Mouse (Mus musculus): ENCODE data around the gene Inafm2.
A peak's percentile ranks its signal among the peaks of the same experiment; 100 is the strongest.

Gene Inafm2

DNA sequence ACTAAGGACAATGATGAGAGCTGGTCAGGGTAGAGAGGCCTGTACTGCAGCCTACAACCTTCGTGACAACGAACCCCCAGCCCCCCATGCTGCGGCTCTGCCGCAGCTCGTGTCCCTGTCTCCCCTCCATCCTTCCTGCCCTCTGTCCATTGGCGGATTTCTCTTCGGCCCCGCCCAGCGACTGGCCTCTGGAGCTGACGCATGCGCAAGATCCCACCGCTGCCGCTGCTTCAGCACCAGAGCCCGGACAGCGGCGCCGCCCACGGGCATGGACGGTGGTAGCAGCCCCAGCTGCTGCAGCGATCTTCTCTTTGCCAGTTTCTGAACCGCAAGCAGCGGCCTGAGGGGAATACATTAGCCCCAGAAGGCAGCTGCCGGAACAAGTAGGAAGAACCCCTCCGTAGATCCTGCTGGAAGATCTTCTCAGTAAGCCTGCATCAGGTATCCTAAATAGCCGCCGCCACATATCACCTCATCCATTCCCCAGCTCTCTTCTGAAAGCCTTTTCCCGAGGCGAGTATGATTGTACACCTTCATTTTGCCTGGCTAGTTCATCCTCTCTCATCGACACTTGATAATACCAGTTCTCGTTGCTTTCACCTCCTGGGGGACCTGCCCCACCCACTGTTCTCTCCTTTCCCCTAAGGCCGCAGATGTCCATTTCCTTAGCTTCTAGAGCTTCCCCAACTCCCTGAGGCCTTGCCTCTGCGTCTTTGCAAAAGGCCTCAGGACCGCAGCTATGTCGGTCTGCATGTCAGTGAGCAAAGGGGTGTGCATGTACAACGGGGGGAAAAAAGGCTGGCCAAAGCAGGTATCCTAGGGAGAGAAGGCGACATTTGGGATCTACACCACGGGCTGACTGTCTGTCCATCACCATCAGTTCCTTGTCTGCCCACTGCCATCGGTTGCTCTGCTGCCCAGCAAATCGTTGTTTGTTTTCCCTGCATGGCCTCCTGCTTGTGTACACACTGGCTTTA, 34.2 kb downstream of the Inafm2 start, which contains the start of gene Disp2:
Disp2 (plus strand) TSS at position 216 of the 977 bp plus-strand sequence.
- DNase-seq (ENCODE audit: extremely low read depth, low read depth): peak; percentile 67

DNA sequence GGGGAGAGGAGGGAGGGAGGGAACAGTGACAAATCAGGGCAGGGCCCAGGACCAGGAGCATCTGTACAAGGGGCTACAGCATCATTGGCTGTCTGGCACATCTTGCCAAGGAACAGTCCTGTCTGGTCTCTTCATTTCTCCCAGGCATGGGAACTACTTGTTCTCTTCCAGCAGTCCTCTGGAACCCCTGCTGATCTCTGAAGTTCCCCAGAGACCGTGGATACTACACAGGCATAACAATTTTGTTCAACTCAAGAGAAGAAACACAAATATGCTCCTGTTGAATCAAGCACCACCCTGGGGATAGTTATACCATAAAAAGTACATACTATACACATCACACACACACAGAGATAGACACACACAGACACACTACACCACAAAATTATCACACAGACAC, 35.6 kb downstream of the Inafm2 start:
- no peak for DNase-seq (ENCODE audit: extremely low read depth, low read depth)

DNA sequence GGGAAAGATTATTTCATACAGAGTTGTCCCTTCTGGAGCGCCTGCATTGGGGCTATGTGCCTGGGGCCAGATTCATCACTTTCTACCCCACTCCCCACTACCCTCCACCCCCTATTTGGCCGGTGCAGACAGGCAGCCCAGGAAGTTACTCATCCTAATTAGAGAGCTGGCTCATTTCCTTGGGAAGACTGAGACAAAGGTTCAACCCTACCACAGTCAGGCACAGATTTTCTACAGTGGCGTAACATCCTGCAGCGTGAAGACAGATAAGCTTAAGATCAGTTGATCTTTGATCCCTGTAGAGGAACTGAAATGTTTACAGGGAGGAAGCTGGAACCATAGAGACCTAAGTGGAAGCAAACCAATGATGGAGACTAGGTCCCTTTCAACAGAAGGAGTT, 36.7 kb downstream of the Inafm2 start:
- DNase-seq (ENCODE audit: extremely low read depth, low read depth): no peak

DNA sequence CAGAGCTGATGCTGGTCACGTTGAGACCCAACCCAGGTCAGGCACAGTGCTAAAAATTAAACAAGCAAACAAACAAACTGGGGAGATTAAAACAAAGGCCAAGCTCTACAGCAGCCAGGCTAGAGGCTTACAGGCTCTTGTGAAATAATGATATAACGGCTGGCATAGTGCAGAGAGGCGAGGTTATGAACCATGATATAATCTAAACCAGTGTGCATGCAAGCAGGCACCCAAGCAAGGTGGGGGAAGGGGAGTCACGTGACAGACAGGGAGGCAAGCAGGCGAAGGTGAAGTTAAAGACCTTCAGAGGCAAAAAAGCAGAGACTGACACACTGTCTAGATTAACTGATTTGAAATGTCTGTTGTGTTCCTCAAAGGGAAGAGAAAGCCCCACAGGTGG, 37.5 kb downstream of the Inafm2 start:
- no peak for DNase-seq (ENCODE audit: extremely low read depth, low read depth)

DNA sequence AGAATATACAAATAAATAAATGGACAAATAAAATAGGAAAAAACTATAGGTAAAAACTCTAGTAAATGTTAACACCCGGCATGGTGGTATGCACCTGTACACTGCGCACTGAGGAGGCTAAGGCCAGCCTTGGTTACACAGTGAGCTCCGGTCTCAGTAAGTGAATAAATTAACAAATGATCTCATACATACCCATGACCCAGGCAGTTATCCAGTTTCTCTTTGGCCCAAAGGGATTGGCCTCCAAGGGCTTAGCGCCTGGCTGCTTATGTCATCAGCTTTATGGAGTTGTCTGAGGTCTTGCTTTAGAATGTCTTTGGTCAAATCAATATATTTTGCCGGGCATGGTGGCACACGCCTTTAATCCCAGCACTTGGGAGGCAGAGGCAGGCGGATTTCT, 38.1 kb downstream of the Inafm2 start:
- DNase-seq (ENCODE audit: extremely low read depth, low read depth): no peak

DNA sequence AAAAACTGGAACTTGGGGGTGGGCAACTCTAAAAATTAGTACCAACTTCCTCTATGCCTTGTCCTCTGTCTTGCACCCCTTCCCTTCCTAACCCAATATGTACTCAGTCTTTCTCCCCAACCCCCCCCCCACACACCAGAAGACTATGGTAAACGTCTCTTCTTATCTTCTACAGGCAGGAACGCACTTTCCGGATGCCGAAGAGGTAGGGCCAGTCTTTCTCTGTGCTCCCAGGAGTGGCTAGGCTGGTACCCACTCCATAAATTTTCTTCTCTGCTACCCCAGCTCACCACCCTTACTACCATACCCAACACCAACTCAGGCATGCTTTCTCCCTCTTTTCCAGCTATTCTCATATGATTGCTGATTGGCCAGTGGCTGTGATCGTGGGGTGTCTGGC, 41.0 kb downstream of the Inafm2 start:
- peak; percentile 61 for DNase-seq (ENCODE audit: extremely low read depth, low read depth)

DNA sequence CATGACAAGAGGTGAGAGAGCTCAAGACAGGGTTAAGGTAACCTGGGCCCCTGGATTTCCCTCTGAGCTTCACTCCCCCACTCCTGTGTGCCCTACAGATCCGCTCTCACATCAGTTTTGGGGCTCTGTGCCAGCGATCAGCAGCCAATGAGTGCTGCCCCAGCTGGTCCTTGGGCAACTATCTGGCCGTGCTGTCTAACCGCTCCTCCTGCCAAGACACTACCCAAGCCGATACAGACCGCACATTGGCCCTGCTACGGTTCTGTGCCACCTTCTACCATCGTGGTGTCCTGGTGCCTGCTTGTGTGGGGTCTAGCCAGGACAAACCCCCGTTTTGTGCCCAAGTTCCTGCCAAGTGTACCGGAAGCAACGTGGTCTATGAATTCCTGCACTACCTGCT, 43.9 kb downstream of the Inafm2 start:
- no peak for DNase-seq (ENCODE audit: extremely low read depth, low read depth)

DNA sequence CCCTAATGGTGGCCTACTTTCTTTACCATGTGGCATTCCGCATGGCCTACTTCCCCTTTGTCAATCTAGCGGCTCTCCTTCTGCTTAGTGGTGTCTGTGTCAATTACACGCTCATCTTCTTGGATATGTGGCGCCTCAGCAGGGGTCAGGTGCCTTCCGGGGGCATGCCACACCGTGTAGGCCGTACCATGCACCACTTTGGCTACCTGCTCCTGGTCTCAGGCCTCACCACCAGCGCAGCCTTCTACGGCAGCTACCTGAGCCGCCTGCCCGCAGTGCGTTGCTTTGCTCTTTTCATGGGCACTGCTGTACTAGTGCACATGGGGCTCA, 44.6 kb downstream of the Inafm2 start:
- no peak for DNase-seq (ENCODE audit: extremely low read depth, low read depth)

DNA sequence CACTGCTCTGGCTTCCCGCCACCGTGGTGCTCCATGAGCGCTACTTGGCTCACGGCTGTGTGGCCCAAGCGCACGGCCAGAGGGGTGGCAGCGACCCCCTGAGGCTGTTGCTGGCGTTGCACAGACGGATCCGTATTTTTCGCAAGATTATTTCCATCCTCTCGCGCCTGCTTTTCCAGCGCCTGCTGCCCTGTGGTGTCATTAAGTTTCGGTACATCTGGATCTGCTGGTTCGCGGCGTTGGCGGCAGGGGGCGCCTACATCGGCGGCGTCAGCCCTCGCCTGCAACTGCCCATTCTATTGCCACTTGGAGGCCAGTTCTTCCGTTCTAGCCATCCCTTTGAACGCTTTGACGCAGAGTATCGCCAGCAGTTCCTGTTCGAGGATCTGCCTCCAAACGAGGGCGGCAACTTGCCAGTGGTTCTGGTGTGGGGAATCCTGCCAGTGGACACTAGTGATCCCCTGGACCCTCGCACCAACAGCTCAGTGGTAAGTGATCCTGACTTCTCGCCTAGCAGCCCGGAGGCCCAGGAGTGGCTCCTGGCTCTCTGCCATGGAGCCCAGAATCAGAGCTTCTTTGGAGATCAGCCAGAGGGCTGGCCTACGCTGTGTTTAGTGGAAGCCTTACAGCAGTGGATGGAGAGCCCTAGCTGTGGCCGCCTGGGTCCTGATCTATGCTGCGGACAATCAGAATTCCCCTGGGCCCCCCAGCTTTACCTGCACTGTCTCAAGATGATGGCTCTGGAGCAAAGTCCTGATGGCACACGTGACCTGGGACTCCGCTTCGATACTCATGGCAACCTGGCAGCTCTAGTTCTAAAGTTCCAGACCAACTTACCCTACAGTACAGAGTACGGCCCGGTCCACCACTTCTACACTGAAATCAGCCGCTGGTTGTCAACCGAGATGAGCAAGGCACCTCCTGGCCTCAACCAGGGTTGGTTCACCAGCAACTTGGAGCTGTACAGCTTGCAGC, 45.3 kb downstream of the Inafm2 start:
- DNase-seq (ENCODE audit: extremely low read depth, low read depth): no peak

DNA sequence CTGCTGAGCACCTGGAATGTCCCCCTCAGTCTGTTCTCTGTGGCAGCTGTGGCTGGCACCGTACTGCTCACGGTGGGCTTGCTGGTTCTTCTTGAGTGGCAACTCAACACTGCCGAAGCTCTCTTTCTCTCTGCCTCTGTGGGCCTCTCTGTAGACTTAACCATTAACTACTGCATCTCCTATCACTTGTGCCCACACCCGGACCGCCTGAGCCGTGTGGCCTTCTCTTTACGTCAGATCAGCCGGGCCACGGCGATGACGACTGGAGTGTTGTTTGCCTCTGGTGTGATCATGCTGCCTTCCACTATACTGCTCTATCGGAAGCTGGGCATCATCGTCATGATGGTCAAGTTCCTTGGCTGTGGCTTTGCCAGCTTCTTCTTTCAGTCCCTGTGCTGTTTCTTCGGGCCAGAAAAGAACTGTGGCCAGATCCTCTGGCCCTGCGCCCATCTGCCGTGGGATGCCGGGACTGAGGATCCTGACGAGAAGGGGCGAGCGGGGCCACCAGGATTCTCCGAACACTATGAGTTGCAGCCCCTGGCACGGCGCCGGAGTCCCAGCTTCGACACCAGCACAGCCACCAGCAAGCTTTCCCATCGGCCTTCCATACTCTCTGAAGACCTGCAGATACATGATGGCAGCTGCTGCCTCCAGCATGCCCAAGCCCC, 46.2 kb downstream of the Inafm2 start:
- DNase-seq (ENCODE audit: extremely low read depth, low read depth): no peak

DNA sequence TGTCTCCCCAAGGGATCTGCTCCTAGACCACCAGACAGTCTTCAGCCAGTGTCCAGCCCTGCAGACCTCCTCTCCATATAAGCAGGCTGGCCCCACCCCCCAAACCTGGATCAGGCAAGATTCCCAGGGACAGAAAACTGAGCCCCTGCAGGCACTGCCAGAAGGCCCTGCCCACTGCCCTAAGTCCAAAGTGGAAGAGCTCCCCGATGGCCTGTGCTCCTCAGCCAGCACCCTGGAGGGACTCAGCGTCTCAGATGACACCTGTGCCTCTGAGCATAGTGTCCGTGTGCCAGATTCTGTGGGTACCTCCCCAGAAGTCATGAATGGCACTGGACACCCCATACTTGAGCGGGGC, 46.7 kb downstream of the Inafm2 start:
- DNase-seq (ENCODE audit: extremely low read depth, low read depth): no peak

DNA sequence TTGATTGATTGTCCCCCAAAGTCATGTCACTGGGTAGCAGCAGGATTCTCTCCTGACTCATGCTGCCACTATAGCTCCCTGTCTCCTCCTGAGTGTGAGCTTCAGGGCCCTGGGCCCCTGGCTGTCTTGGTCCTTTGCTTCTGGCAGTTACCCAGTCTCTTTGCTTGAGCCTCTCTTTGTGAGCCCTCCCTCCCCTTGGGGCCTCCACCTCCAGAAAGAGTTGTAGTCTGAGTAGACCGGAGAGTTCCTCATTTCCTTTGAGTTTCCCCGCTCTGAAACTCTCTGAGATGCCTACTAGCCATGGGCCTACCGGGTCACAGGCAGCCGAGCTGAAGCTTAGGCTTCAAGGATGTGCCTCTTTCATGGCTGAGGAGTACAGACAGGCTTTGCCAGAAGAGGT, 48.1 kb downstream of the Inafm2 start:
- DNase-seq (ENCODE audit: extremely low read depth, low read depth): no peak
